Mouse (Mus musculus): Measurements from ENCODE around the gene Gpat3.

- TF ChIP-seq MYOG (IDR thresholded peaks at IDR 0.05; ENCODE audit: control insufficient read depth, extremely low read depth, insufficient read length) (no peak), CTCF (IDR thresholded peaks at IDR 0.05; ENCODE audit: control insufficient read depth, insufficient read depth, insufficient read length) (no peak), MYOD1 (IDR thresholded peaks at IDR 0.05; ENCODE audit: control insufficient read depth, insufficient read length, low read depth) (no peak), CEBPB (IDR thresholded peaks at IDR 0.05; ENCODE audit: low read depth) (no peak)
These were observed 24.9 kb upstream of the Gpat3 start, which contains the start of gene Abraxas1 for GRCm38 (mm10) chr5:100820483-100821184.

Data from C2C12 (cell line).